Mouse (Mus musculus) testis, postnatal 10 days (tissue): ENCODE results near the gene Nanos2.

ENCODE experiments used
- DNase-seq: peaks from one replicate; pipeline ENCODE4 v3.0.0; 2021; ENCODE audit warnings: low spot score

Nanos2 gene

DNA sequence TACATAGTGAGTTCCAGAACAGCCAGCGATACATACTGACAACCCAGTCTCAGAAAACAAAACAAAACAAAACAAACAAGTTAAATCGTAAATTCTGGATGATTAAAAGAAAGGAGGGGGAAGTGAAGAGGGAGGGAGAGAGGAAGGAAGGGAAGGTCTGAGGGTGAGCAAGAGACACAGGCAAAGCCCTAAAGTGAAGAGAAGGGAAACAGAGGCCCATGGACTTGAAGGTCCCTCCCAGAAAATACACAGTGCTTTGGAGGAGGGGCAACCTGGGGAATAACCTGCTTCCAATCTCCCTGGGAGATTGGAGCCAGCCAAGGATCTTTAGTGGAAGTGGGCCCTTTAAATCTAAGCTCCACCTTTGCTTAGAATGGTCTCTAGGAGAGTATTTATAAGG lies at the start of gene Nanos2:
Gene Nanos2 (plus strand): TSS at position 301 of the 400 bp plus-strand sequence.
- DNase-seq, result no peak

GRCm38 (mm10) chr7:18942376-18942775 lies 44.8 kb upstream of the Nanos2 start:
- DNase-seq, result peak; percentile 34

DNA sequence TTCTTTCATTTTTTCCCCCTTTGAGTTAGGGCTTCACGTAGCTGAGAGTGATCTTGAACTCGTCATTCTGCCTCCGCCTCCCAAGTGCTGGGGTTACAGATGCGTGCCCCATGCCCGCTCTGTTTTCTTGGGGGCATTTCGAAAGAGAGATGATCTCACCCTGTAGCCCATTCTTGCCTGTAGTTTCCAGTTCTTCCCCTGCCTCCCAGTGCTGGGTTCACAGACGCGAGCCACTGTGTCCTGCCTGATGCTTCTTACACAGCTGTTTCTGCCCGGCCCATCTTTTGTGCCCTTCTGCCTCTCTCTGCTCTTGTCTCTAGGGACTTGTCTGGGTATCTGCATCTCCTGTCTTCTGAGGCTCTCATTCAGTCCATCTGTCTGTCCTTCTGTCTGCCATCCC lies 44.4 kb upstream of the Nanos2 start:
- no peak for DNase-seq

DNA sequence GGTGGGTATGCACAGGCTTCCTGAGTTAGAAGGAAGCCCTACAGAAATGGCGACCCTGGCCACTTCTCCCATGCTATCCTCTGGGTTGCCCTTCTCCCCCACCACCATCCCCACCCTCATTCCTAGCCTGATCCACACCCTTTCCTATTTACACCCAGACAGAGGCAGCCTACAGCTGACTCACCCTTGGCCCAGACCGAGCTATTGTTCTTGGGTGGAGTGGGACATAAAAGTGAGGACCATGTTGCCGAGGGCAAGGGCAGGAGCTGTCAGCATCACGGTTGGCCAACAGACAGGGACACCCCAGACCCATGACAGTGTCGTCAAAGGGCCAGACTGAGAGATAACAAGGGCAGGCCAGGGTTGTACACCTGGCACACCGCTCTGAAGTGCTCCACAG lies 39.0 kb upstream of the Nanos2 start:
- DNase-seq, result peak; percentile 29

DNA sequence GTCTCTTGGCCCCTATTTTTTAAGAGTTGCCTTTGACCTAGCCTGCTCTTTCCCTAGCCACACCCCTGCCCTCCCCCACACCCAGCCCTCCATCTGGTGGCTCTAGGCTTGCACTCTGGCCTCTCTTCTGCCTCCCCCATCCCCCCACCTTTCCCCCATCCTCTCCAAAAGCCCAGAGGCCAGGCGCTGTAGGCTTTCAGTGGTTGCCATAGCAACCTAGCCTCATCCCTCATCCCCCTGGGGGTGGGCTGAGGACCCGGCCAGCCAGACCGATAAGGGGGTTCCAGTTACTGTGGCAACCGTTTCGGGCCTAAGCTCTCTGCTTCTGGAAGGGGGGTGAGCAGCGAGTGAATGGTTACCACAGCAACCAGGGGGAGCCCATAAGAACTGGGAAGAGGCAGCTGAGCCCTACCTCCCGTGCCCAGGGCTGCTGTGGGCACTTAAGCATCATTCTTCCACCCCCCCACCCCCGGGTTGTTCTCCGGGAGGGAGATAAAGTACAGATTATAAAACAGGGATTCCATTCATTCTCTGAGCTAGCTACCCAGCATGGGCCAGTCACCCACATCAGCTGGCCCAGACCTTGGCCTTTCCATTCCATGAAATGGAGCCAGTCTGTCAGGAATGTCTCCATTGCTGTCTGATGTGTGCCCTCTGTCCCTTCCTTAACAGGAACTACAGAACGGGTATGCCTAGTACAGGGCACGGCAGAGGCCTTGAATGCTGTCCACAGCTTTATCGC lies 37.2 kb upstream of the Nanos2 start:
- no peak for DNase-seq

DNA sequence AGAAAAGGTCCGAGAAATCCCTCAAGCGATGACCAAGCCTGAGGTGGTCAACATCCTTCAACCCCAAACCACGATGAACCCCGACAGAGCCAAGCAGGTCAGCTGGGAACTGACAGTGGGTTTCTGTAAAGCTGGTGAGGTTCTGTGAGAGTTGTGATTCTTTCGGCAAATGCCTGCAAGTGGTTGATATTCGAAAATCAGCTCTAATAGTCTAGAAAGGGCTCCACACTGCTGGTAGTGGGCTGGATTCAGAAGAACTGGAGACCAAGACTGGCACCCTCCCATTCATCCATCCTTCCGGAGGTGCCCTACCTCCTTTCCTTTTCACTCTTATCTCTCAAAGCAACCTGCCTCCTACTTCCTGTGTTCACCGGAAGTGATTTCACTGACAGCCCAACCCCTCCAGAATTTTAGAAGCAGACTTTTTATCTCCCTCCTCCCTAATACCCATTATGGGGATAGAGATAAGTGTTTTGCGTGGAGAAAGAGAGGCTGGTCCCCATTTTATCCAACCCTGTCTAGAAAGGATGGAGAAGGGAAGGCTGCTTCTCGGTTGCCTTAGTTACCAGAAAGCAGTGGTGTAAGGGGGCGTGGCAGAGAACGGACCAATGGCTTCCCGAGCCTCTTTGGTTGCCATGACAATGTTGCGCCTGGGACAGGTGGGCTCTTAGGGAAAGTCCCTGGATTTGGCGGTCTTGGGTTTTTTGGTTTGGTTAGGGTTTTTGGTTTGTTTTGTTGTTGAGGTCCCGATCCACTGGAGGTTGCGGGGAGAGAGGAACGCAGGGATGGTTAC lies 36.5 kb upstream of the Nanos2 start:
- DNase-seq, result no peak

DNA sequence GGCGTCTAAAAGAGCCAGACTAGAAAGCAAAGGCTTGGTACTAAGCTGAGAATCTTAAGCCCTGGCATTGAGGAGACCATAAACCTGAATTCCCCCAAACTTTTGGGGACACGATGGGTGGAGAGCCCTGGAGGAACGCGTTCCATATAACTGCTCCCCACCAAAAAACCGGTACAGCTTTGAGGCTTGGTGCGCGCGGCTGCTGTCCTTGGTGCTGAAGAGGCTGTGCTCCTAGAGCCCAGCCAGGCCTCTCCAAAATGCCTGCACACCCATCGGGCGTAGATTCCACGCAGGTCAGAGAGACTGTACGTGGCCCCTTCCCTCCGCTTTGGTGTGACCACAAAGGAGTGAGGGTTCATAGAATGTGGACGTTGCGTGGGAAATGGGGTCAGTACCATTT lies 35.8 kb upstream of the Nanos2 start:
- peak; percentile 84 for DNase-seq

DNA sequence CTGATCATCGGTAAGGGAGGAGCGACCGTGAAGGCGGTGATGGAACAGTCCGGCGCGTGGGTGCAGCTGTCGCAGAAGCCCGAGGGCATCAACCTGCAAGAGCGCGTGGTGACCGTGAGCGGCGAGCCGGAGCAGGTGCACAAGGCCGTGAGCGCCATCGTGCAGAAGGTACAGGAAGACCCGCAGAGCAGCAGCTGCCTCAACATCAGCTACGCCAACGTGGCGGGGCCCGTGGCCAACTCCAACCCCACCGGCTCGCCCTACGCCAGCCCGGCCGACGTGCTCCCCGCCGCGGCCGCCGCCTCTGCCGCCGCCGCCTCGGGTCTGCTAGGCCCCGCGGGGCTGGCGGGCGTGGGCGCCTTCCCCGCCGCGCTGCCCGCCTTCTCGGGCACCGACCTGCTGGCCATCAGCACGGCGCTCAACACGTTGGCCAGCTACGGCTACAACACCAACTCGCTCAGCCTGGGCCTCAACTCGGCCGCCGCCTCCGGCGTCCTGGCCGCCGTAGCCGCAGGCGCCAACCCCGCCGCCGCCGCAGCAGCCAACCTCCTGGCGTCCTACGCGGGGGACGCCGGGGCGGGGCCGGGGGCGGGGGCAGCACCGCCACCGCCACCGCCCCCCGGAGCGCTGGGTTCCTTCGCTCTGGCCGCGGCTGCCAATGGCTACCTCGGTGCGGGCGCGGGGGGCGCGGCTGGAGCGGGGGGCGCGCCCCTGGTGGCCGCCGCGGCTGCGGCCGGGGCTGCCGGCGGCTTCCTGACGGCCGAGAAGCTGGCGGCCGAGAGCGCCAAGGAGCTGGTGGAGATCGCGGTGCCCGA lies 29.4 kb upstream of the Nanos2 start:
- peak; percentile 65 for DNase-seq

DNA sequence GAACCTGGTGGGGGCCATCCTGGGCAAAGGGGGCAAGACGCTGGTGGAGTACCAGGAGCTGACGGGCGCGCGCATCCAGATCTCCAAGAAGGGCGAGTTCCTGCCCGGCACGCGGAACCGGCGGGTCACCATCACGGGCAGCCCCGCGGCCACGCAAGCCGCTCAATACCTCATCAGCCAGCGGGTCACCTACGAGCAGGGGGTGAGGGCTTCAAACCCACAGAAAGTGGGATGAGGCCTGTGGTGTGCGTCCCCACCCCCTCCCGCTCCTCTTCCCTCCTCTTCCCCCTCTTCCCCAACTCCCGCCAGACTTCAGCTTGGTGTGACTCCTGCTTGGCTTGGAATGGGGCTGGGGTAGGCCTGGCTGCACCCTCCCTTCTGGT lies 28.8 kb upstream of the Nanos2 start:
- DNase-seq, result no peak

DNA sequence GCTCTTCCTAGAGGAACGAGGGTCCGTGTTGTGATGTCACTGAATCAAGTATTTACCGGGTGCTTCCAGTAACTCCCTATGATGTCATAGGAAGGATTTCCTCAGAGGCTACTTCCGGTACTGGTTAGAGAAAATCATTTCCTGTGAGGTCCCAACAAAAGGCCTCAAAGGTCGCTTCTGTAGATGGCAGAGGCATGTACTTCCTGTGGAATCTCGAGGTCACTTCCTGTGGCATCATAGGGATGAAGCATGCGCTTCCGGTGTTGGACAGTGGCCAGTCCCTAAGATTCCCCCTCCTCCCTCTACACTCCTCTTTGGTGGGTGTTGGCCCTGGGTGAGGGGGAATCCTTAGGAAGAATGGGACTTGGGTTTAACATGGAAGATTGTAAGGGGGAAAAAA lies 27.8 kb upstream of the Nanos2 start:
- DNase-seq, result no peak

DNA sequence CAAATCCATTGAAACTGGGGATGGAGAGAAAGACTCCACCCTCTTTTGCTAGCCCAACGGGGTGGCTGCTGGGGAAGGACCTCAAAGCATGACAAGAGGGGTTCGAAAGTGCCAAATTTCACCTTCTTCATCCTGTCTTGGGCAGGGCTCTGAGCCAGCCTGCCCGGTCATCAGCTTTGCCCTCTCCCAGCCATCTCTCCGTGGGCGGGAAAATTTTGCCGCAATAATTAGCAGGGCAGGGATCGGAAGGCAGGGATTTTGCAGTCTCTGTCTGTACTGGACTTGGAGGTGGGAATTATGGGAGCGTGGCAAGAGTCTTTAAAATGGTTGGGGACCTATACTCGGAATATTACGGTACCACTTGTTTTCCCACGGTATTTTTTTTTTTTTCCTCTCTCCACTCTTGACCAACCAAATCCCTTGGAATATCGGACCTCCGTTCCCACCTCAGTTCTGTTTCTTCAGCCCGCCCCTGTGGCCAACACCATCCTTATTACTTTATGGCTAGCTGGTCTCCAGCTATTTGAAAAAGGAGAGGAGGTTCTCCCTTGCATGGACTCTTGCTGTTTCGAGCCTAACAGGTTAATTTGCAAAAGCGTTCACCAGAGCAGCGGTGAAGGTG lies 24.9 kb upstream of the Nanos2 start:
- DNase-seq, result no peak

- no peak for DNase-seq
These were observed 24.4 kb upstream of the Nanos2 start for GRCm38 (mm10) chr7:18962795-18963194.

DNA sequence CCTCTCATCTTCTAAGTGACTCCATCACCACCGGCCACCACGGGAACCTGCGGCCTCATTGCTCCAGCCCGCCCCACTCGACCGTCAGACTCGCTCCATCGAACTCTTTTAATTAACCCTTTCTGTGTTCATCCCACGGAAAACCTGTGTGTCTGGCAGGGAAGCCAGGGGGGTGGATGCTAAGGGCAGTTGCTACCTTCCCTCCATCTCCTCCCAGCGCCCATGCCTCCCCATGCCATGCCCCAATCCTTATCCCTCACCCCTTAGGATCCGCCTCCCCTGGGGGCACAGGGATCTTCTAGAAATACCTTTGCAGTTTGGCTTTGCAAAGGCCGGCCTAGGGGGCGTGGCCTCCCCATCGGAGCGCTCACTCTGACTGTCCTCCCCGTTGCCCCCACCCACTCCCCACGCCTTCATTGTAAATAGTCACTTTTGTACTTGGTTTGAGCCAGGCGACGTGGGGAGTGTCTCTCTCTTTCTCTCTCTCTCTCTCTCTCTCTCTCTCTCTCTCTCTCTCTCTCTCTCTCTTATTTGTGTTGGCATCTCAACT lies 23.8 kb upstream of the Nanos2 start:
- peak; percentile 54 for DNase-seq

- no peak for DNase-seq
These were observed 21.9 kb upstream of the Nanos2 start for GRCm38 (mm10) chr7:18965312-18965711.

DNA sequence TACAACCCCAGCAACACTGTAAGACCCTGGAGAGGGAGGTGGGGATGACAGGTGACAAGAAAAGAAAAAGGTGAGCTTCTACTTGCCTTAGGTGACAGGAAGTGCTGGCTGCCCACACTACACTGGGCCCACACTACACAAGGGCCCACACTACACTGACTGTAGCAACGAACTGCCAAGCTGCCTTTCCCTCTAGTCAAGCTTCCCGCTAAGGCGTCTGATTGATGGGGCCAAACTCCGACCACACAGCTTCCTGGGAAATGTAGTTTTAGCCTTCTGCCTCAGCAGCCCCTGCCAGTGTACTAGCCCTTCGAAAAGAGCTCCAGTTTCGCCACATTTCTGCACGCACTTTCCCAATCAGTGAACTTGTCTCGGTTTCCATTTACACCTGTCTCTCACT lies 19.6 kb upstream of the Nanos2 start:
- no peak for DNase-seq

DNA sequence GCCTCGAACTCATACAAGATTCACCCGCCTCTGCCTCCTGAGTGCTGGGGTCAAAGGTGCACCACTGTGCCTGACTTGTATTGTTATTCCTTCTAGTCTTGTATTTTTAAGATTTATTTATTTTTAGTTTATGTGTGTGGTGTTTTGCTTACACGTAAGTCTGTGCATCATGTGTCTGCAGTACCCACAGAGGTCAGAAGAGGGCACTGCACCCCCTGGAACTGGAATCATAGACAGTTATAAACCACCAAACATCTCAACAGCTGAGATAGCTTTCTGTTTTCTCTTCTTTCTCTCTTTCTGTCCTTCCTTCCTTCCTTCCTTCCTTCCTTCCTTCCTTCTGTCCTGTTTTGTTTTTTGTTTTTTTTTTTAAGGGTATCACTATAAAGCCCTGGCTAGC lies 16.2 kb upstream of the Nanos2 start:
- no peak for DNase-seq

- no peak for DNase-seq
These were observed 8.8 kb upstream of the Nanos2 start for GRCm38 (mm10) chr7:18978381-18978780.

DNA sequence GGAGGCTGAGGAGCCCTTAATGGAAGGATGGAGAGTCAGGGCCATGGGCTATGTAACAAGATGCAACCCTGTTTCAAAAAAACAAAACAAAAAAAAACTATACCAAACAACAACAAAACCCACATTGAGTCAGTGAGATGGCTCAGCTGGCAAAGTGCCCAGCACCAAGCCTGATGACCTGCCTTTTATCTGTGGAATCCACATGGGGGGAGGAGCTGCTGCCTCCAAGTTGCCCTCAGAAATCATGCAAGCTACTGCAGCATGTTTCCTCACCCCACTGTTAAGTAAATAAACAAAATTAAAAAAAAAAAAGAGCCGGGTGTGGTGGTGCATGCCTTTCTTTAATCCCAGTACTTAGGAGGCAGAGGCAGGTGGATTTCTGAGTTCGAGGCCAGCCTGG lies 697 bp upstream of the Nanos2 start:
- no peak for DNase-seq

DNA sequence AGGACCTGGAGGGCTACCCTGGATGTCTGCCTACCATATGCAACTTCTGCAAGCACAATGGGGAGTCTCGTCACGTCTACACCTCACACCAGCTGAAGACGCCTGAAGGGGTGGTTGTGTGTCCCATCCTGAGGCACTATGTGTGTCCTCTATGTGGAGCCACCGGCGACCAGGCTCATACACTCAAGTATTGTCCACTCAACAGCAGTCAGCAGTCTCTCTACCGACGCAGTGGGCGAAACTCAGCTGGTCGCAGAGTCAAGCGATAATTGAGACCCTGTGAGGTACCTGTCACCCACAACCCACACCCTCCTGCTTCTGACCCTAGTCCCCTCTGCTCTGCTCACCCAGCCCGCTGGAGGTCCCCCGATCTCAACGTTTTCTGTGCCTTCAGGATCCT lies 547 bp downstream of the Nanos2 start:
- DNase-seq, result no peak

- no peak for DNase-seq
These were observed 1.6 kb downstream of the Nanos2 start for GRCm38 (mm10) chr7:18988780-18989179.

DNA sequence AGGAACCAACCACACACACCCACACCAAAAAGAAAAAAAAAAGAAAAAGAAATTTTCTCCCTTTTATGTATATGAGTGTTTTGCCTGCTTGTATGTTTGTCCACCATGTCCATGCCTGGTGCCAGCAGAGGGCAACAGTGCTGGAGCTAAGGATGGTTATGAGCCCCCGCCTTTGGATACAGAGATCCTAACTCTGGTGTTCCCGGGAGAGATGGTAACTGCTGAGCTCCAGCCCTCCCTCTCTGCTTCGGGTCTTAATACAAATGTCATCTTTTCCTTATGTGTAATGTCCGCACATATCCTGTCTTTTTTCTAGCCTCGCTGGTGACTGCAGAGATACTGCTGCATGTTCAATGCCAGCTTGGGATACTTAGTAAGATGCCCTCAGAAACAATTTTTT lies 2.8 kb downstream of the Nanos2 start:
- no peak for DNase-seq
